Mouse (Mus musculus): ENCODE results near the gene Agtr1b.

Agtr1b gene

DNA sequence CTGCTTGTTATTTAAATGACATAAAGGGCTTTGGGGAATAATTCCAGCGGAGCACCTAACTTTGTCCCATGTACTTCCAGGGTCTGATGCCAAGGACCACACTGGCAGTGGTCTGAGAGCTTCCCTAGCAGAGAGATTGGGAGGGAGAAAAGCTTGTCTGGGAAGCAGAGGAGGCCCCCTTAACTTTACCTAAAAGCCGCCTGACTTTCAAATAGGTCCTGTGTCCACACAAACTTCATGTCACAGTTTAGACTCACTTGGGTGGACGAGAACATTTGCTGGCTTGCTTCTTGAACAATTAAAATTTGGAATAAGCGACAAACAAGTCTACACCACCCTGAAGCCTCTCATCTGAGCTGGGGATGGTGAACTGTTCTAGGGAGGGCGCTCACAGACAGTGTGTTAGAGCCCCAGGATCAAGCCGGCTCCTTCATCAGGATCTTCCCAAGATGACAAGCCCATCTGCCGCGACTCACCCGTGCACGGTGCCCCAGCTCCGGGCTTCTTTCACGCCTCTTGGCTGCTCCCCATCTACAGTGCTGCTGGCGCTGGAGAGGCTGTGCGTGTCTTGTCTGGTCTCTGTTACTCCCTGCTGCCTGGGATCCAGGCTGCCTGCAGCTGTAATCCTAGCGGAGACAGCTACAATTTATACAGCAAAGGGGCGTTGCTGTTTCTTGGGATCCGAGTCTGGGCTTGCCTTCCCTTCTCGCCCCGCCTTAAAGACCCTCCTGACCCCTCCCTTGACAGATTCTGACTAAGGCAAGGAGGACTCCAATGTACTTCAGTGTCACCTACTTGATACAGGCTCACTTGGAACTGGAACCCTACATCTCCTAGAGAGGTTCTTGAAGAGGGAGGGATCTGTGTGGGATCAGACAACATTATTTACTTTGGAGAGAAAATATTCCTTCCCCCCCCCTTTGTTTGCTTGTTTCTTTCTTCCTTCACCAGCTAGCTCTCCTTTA, at the start of gene Agtr1b:
Gene Agtr1b, minus strand, starts transcription at position 620 of the 965 bp plus-strand sequence.
- peak; percentile 48 for DNase-seq (ENCODE audit: extremely low spot score, low spot score)

- DNase-seq (ENCODE audit: extremely low spot score, low spot score): no peak
Observed at GRCm38 (mm10) chr3:20353598-20353997, 13.4 kb downstream of the Agtr1b start.

DNA sequence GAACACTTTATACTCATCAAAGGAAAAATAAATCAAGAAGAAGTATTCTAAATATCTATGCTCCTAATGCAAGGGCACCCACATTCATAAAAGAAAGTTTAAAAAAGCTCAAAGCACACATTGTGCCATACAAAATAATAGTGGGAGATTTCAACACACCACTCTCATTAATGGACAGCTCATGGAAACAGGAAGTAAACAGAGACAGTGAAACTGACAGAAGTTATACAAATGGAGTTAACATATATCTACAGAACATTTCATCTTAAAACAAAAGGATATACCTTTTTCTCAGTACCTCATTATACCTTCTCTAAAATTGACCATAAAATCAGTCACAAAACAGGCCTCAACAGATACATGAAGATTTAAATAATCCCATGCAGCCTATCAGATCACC, 18.8 kb downstream of the Agtr1b start:
- no peak for DNase-seq (ENCODE audit: extremely low spot score, low spot score)

DNA sequence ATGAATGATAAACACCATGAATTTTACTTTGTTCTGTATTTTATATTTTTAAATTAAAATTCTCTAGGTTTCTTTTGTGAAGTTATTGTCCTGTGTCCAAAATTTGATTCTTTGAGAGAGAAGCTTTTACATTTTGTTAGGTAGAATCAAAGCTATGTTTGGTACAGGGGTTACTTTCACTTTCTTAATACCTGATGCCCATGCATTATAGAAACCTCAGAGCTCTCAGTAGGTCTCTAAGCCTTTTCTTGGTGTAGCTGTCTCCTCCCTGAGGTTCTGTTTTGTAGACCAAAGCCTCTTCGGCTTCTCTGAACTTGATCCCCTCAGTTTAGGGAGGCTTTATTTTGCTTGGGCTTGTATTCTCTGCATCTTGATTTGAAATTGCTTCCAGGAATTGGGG, 26.6 kb downstream of the Agtr1b start:
- DNase-seq (ENCODE audit: extremely low spot score, low spot score): no peak

DNA sequence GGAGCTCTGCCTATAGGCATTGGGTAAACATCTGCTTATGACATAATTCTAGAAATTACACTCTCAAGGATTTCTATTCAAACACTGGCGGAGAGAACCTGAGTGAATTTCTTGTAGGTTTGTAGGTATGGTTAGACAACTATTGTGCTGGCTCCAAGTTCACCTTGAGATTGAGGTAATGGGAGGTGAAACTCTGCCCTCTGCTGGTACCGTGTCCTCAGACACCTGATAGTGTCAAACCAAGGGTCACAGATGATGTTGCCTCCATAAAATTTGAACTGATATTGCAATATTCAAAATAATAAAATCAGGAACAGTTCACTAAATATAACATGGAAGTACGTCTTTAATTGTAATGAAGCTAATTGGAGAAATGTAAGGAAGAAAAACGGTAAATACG, 32.3 kb downstream of the Agtr1b start:
- DNase-seq (ENCODE audit: extremely low spot score, low spot score): no peak

DNA sequence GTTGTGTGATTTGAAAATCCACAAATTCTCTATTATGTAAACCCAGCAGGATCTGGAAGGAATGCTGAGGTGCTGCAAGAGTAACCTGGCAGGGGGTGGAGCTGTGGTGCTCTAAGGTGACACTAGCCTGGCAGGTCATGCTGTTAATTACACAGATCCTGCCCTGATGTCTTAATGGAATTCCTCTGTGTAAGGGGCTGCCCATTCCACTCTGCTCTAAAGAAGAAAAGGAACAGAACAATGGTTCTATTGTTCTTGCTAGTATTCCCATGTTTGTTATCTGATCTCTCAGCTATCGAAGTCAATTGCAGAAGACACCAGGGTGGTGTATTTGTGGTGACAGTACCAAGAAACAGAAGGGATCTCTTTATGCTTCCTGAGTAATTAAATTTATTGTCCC, 49.7 kb downstream of the Agtr1b start:
- no peak for DNase-seq (ENCODE audit: extremely low spot score, low spot score)

DNA sequence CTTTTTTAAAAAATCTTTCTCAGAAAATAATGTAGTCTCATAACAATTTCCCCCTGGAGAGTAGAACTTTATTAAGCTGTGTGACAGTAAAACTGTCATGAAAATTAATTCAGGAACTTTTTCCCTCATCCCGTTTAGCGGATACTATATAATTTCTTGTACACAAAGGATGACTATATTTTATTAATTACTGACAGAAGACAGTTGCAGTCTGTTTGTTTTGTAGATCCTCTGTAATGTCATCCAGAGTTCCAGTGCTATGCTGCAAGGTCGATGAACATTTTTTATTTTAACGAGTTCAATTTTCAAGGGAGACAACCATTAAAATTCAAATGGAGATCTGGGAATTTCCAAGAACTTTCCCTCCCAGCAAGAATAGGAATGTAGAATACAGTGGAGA, 57.8 kb downstream of the Agtr1b start:
- no peak for DNase-seq (ENCODE audit: extremely low spot score, low spot score)

GRCm38 (mm10) chr3:20307256-20307655, 59.7 kb downstream of the Agtr1b start:
- no peak for DNase-seq (ENCODE audit: extremely low spot score, low spot score)

DNA sequence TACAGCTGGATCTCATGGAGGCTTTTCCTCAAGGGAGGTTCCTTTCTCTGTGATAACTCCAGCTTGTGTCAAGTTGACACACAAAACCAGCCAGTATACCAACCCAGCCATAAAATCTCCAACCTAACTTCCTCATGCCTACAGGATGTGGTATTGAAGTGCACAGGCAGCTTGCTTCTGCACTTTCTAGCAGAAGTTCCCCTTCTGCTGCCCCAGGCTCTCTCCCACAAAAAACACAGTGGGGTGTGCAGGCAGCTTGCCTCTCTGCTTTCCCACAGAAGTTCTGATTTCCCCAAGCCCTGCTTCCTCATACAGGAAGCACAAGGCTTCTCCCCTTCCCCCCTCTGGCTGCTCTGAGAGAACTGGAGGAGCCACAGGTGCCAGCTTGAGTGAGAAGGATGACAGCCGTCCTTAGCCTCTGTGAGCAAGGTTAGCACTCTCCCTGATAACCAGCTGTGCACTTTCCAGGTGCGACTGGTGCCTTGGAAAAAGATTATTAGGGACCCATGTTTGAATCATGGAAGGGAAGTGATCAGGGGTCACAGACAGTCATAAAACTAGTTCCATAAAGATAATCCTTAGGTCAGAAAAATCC, 62.1 kb downstream of the Agtr1b start:
- no peak for DNase-seq (ENCODE audit: extremely low spot score, low spot score)

DNA sequence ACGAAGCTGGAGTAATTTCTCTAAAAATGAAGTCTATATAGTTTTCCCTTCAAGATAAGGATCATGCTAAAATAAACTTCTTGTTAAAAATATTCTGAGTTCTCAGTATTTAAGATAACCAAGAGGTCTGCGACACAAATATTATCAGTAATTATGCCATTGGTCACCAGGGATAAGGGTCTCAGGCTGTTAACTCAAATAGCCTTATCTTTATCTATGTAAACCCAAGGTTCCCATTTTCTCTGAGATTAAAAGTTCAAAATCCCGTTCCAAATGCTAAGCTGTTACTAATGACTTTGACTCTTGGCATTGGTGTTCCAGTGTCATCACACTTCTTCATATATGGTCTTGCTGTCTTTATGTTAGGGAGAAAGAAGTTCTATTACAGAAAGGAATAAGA, 71.4 kb downstream of the Agtr1b start:
- DNase-seq (ENCODE audit: extremely low spot score, low spot score): no peak

DNA sequence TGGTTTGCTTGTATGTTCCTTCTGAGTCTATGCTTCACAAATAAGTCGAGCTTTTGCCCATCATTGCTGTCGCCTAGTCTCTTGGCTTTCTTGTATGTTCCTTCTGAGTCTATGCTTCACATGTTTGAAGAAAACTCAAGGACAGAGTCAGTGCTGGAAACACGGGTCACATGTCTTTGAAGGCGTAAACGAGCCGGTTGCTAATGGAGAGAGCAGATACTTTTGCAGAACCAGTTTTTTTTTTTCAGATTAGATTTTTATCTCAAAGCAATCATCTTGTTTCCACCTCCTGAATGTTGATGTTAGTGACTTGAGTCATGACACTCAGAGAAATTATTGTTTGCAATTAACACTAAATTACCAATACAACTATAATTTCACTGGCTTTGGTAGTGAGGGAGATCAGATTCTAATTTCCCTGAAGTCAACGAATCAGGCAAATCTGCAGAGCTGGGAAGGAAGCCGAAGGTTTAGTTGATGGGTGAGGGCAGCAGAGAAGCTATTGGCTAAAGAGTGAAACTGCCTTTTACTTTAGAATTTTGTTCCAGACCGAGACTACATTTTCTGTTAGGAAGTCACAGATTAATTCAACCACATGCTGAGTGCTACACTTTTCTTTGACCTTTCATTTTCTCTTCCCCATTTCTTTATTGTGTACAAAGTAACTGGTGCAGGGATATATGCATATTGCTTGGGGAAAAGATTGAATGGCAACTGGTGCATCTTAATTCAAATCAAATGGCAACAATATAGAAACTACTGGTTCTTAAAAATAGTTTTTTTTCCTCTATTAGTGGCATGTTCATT, 72.2 kb downstream of the Agtr1b start:
- DNase-seq (ENCODE audit: extremely low spot score, low spot score): no peak

DNA sequence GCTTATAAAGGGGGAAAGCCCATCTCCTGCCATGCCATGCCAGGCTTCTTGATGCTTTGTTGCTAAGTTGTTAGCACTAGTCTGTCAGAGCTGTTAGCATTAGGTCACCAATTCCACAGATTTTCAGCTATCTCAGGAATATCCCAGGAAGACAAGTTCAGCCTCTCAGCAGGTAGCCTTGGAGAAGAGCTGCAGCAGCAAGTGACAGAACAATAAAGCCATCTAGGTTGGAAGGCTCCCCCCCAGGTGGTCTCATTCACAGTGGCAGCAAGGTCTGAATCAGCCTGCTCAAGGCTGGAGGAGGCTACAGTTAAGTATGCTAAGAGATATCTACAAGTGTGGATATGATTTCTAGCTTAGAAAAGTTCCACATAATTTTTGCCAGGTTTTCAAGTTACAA, 75.6 kb downstream of the Agtr1b start:
- no peak for DNase-seq (ENCODE audit: extremely low spot score, low spot score)

GRCm38 (mm10) chr3:20288761-20289160, 78.2 kb downstream of the Agtr1b start:
- DNase-seq (ENCODE audit: extremely low spot score, low spot score): no peak

DNA sequence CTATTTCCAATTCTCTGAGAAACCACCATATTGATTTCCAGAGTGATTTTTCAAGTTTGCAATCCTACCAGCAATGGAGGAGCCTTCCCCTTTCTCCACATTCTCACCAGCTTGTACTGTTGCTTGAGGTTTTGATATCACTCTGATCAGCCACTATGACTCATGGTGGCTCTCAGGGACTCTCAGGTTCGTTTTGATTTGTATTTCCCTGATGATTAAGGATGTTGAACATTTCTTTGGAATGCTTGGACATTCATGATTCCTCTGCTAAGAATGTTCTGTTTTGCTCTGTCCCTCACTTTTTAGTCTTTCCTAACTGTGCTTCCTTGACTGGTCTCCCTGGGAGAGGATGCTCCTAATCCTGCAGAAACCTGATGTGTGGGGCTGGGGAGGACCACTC, 85.2 kb downstream of the Agtr1b start:
- no peak for DNase-seq (ENCODE audit: extremely low spot score, low spot score)

- DNase-seq (ENCODE audit: extremely low spot score, low spot score): no peak
Observed at GRCm38 (mm10) chr3:20275633-20276032, 91.3 kb downstream of the Agtr1b start, which contains the start of gene Cpb1. Gene Cpb1 (minus strand): TSS chr3:20275733.

All from neural tube, embryonic 10.5 days (tissue).